Mouse (Mus musculus): ENCODE data around the gene Kdelr1. TPM values are rescaled to one million over a fixed set of nuclear protein-coding genes. Genes with fewer than 3 reads are reported as not detected.

Kdelr1 gene
- polyA plus RNA-seq, 1 experiment = 353 TPM

DNA sequence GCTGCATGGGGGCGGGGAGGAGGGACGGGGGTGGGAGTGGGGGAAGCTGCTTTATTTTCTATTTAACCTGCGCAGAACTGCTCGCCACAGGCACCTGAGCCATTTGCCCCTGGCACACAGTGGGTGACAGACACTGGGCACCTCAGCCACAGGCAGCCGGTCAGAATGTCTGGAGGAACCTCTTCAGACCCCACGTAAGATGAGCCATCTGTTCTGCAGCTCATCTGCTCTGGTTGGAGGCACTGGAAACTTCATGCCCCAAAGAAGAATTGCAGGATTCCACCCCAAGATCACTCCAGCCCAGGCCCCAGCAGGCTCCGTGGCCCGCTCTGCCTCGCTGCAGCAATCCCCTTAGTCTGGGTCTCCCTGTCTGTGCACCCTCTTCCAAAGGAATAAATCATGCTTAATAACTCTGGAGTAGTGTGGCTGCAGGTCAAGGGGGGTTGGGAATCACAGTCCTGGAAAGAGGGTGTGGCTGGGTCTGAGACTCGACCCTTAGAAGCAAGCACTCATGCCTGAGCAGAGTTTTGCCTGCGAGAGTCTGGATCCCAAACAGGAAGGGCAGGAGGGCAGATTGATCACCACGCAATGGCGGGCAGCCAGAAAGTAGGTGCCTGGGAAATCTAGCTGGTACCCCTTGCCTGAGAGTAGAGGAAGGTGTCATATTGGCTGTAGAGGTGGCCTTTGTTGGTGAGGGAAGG is 44.6 kb downstream of the Kdelr1 start:
- no peak for DNase-seq (ENCODE audit: low read depth)

- DNase-seq (ENCODE audit: low read depth) = no peak
Measured at GRCm38 (mm10) chr7:45917926-45918325, 45.4 kb downstream of the Kdelr1 start.

- no peak for DNase-seq (ENCODE audit: low read depth)
Measured at GRCm38 (mm10) chr7:45919083-45919671, 46.6 kb downstream of the Kdelr1 start.

DNA sequence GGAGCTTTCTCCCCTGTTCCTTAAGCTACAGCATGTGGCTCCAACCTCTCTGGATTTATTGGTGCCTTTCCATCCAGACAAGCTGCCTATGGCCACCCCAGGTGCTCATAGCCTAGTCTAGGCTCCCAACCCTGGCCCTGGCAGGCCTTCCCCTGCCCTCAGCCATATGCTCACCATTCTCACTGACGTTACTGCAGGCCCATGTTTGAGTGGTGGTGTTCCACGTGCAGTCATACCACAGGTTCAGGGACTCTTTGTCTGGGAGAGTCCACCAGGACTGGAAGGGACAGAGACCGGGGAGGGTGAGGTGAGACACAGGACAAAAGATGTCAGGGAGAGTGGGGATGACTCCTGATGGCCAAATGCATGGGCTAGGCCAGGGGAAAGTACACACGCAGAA is 47.2 kb downstream of the Kdelr1 start:
- DNase-seq (ENCODE audit: low read depth) = no peak

- no peak for DNase-seq (ENCODE audit: low read depth)
Measured at GRCm38 (mm10) chr7:45920583-45921241, 48.1 kb downstream of the Kdelr1 start.

GRCm38 (mm10) chr7:45921242-45921621 is 48.7 kb downstream of the Kdelr1 start, which contains the start of gene Emp3:
Gene Emp3, minus strand, starts transcription at chr7:45921404.
- no peak for DNase-seq (ENCODE audit: low read depth)

- DNase-seq (ENCODE audit: low read depth) = no peak
Measured at GRCm38 (mm10) chr7:45921950-45922600, 49.5 kb downstream of the Kdelr1 start.

DNA sequence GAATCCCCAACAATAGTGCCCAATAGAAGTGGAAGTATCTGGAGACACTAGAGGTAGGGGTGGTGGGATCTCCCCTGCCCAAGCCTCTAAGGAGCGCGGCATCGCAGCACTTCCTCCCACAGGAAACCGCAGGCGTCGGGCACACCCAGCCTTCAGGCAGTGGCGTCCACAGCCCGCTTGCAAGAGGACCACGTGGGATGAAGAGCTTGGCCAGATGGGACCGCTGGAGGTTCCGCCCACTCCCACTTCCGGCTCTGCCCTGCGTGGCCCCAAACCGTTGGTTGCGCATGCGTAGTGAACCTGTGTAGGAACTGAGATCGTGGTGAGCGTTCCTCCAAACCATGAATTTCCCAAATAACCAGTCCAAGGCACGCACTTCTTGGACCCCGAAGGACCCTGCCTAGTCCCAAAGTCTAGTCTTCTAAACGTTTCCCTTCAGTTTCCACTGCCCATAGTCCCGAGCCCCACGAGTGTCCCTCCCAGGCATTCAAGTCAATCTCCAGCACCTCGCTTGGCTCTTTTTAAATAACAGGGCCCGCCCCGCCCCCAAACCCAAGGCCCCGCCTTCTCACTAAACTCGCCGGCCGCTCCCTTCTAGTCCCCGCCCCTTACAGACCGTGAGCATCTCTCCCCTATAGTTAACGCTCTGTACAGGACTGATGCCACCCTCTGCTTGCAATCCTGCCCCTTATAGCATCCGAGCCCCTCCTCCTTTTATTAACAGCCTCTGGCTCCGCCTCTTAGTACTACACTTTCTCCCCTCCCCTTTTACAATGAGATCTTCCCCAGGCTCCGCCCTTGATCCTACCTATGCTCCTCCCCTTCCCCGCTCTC is 50.6 kb downstream of the Kdelr1 start:
- peak; percentile 38 for DNase-seq (ENCODE audit: low read depth)

GRCm38 (mm10) chr7:45923762-45924428 is 51.3 kb downstream of the Kdelr1 start, which contains the start of gene Ccdc114:
Gene Ccdc114, plus strand, starts transcription at chr7:45924072.
- DNase-seq (ENCODE audit: low read depth) = no peak

- no peak for DNase-seq (ENCODE audit: low read depth)
Measured at GRCm38 (mm10) chr7:45924429-45924816, 51.9 kb downstream of the Kdelr1 start.

DNA sequence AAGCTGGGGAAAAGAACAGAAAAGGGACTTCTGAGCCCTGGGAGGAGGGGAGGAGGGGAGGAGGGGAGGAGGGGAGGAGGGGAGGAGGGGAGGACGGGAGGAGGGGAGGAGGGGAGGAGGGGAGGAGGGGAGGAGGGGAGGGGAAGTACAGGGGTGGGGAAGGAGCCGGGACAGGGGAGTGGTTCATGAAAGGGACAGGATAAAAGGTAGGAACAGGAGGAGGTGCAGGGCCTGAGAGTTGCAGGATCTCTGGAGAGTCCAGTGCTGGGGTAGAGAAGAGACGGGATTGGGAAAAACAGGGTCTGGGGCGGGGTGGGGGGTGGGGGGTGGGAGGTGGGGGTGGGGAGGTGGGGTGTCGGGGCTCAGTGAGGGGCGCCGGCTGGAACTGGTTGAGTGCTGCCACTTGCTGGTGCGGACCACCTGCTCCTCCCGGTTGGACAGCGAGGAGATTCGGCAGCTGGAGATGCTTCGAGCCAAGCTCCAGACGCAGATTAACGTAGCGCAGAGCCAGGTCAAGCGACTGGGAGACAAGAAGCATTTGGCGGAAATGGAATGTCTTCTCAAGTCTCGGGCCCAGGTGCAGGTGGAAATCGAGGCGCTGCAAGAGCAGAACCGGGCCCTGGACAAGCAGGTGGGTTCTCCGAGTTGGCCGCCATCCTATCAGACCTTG is 56.2 kb downstream of the Kdelr1 start:
- DNase-seq (ENCODE audit: low read depth) = no peak

DNA sequence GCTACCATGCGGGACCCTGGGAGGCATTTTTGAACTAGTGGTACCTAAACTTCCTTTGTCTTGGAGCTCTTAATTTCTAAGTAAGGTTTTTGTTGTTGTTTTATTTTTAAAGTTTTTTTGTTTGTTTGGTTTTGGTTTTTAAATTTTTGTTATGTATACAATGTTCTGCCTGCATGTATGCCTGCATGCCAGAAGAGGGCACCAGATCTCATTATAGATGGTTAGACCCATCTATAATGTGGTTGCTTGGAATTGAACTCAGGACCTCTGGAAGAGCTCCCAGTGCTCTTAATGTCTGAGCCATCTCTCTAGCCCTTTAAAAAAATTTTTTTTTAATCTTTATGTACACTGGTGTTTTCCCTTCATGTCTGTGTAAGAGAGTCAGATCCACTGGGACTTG is 57.1 kb downstream of the Kdelr1 start:
- no peak for DNase-seq (ENCODE audit: low read depth)

Other genes starting within 250 kb of the Kdelr1 start
- 24.9 and 25.9 TPM in 2 replicates for gene Rasip1, start 245.3 kb upstream of the Kdelr1 start, polyA plus RNA-seq (2012; rRNA removed)
- 6.1 and 7.7 TPM in 2 replicates for gene Mamstr, start 232.8 kb upstream of the Kdelr1 start, polyA plus RNA-seq (2012; rRNA removed)
- 1.1 and 2.9 TPM in 2 replicates for gene Fut2, start 206.4 kb upstream of the Kdelr1 start, polyA plus RNA-seq (2012; rRNA removed)
- gene Ntn5, start 188.8 kb upstream of the Kdelr1 start, polyA plus RNA-seq (2012; rRNA removed) = 0.85 and 2.7 TPM in 2 replicates
- 1.7 and 2.8 TPM in 2 replicates for gene Sec1, start 178.4 kb upstream of the Kdelr1 start, polyA plus RNA-seq (2012; rRNA removed)
- gene Car11, start 172.9 kb upstream of the Kdelr1 start, polyA plus RNA-seq (2012; rRNA removed) = 9.1 and 11.8 TPM in 2 replicates
- 31.0 and 50.0 TPM in 2 replicates for gene Dbp, start 167.7 kb upstream of the Kdelr1 start, polyA plus RNA-seq (2012; rRNA removed)
- gene Rpl18, start 157.3 kb upstream of the Kdelr1 start, polyA plus RNA-seq (2012; rRNA removed) = 1,223 and 1,429 TPM in 2 replicates
- gene Sphk2, start 154.8 kb upstream of the Kdelr1 start, polyA plus RNA-seq (2012; rRNA removed) = 50.0 and 52.1 TPM in 2 replicates
- gene Fam83e, start 151.6 kb upstream of the Kdelr1 start, polyA plus RNA-seq (2012; rRNA removed) = 2.6 and 2.7 TPM in 2 replicates
- 0.93 and 1.3 TPM in 2 replicates for gene Spaca4, start 147.0 kb upstream of the Kdelr1 start, polyA plus RNA-seq (2012; rRNA removed)
- gene Lmtk3, start 89.0 kb upstream of the Kdelr1 start, polyA plus RNA-seq (2012; rRNA removed) = 2.7 and 3.6 TPM in 2 replicates
- gene Sult2b1, start 88.1 kb upstream of the Kdelr1 start, polyA plus RNA-seq (2012; rRNA removed) = 22.6 and 37.0 TPM in 2 replicates
- 51.1 and 56.9 TPM in 2 replicates for gene Cyth2, start 58.2 kb upstream of the Kdelr1 start, polyA plus RNA-seq (2012; rRNA removed)
- 1.4 and 15.1 TPM in 2 replicates for gene Kcnj14, start 48.0 kb upstream of the Kdelr1 start, polyA plus RNA-seq (2012; rRNA removed)
- gene Grwd1, start 41.8 kb upstream of the Kdelr1 start, polyA plus RNA-seq (2012; rRNA removed) = 11.4 and 13.8 TPM in 2 replicates
- gene Grin2d, start 5.6 kb downstream of the Kdelr1 start, polyA plus RNA-seq (2012; rRNA removed) = 1.3 and 1.8 TPM in 2 replicates
- 1.7 and 3.1 TPM in 2 replicates for gene Syngr4, start 23.9 kb downstream of the Kdelr1 start, polyA plus RNA-seq (2012; rRNA removed)
- gene Tmem143, start 24.2 kb downstream of the Kdelr1 start, polyA plus RNA-seq (2012; rRNA removed) = 53.9 and 63.6 TPM in 2 replicates
- 91.6 and 139 TPM in 2 replicates for gene Emp3, start 48.6 kb downstream of the Kdelr1 start, polyA plus RNA-seq (2012; rRNA removed)
- gene Ccdc114, start 51.3 kb downstream of the Kdelr1 start, polyA plus RNA-seq (2012; rRNA removed) = 4.6 and 6.9 TPM in 2 replicates
- gene Abcc6, start 157.5 kb downstream of the Kdelr1 start, polyA plus RNA-seq (2012; rRNA removed) = 0.14 and 0.38 TPM in 2 replicates
- 53.8 and 59.7 TPM in 2 replicates for gene Nomo1, start 160.9 kb downstream of the Kdelr1 start, polyA plus RNA-seq (2012; rRNA removed)
- 16.5 and 18.0 TPM in 2 replicates for gene Kcnj11, start 228.0 kb downstream of the Kdelr1 start, polyA plus RNA-seq (2012; rRNA removed)